Mouse (Mus musculus) heart, postnatal 25 days (tissue): Measurements from ENCODE around the gene Zfp385c. TPM values are rescaled to one million over a fixed set of nuclear protein-coding genes. Genes with fewer than 3 reads are reported as not detected.
"Not testable (repeated sequence)": the region's sequence is repeated elsewhere in the genome, so short reads cannot be mapped to it uniquely, and the experiment has no call there.

ENCODE experiments used
- DNase-seq: peaks from one replicate; pipeline ENCODE4 v3.0.0; 2022; ENCODE audit warnings: low spot score
- intact Hi-C: fragments of 180-260 bp; cut with DNase I; formaldehyde crosslinking; loops from one replicate; pipeline ENCODE4 v1.15.1; 2025
- total RNA-seq, 2 experiments: library from RNA; stranded (reverse); gene quantifications; 2 replicates each; pipeline ENCODE4 v1.2.3; 2021

Gene Zfp385c
- total RNA-seq, 2 experiments from 2014 or later = 0.31 to 0.47 TPM

DNA sequence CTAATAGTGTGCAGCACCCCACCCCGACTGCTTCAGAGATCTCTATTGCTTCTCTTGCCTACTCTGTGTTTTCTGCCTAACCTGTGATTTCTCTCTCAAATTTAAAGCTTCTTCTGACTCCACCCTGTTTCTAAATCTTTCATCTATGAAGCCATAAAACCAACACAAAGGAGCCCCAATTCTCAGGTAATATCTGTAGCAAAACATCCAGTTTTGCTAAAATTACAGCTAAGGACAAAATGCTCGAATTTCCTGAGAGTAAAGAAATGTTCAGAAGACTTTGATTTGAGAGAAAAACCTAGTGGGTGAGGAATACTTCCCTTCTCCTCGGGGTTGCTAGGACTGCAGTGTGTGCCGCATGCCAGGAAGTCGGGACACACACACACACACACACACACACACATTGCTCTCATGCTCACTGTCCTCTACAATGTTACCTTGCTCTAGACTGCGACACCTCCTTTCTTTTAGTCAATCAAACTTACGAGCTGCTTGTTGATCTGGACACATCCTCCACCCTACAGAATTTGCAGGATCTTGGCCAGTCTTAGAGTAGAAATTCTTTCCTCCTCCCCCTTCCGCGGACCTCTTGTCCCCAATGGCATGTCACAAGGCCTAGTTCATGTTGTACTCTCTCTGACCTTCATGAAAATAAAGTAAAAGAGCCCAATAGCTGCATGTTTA is 82.1 kb downstream of the Zfp385c start:
- DNase-seq = no peak
- intact Hi-C loops = no loop called here

GRCm38 (mm10) chr11:100609355-100609996 is 82.8 kb downstream of the Zfp385c start:
- no peak for DNase-seq
- intact Hi-C loops = no loop called here

- intact Hi-C loops = no loop called here
- no peak for DNase-seq
Observed at GRCm38 (mm10) chr11:100608796-100609195, 83.5 kb downstream of the Zfp385c start.

DNA sequence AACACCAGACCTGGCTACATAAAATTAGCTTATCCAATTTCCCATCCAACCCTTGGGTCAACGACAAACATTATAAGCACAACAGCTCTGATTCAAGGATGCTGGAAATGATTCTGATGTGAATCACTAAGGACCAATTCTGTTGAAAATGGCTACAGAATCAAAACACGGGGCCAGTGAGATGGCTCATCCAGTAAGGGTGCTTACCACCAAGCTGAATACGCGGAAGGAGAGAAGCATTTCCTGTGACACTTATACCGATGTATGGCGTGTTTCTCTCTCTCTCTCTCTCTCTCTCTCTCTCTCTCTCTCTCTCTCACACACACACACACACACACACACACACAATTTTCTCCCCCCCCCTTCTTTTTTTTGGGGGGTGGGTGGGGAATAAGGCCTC is 85.1 kb downstream of the Zfp385c start:
- intact Hi-C loops = no loop called here
- DNase-seq = no peak

DNA sequence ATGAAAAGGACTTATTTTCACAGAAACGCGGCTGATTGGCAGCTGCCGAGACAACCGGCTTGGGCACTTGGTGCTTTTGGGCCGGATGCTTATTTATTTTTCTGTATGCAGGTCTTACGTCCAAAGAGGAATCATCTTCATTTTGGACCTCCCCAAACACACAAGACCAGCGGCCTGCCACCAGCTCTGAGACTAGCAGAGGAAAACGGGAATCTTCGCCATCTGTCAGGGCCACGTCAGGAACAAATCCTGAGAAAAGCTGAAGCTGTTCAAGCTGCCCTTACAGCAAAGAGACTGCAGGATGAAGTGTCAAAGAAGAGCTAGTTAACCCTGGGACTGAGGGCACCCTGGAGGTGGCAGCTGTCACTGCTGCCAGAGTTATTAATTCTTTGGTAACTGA is 86.8 kb downstream of the Zfp385c start:
- DNase-seq = no peak
- intact Hi-C loops = no loop called here

DNA sequence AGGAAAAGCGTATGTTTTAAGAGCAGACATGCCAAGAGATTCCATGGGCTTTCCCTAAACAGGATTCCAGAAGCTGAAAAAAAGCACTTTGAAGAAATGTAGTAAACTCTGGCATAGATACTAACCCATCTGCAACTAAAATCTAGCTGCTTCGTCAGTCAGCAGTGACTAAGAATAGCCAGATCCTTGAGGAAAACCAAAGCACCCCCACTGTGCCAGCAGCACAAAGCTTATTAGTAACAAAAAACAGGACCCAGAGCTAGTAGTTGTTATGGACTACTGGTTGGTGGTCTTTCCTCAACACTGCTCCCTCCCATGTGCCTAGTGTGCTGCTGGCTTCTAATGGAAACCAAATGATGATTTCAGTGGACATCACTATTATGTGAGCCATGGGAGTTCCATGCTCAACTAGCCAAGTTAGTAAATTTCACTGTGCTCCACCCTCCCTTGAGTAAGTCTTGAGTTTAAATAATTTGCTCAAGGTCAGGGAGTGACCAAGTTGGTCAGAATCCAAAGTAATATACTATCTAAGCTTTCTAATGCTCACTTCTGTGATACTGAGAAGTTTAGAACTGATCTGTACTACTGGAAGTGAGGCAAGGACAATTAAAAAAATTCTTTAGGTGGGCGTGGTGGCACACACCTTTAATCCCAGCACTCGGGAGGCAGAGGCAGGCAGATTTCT is 87.8 kb downstream of the Zfp385c start:
- DNase-seq = no peak
- intact Hi-C loops = no loop called here

GRCm38 (mm10) chr11:100603813-100604212 is 88.4 kb downstream of the Zfp385c start:
- DNase-seq = no peak
- intact Hi-C loops = no loop called here

DNA sequence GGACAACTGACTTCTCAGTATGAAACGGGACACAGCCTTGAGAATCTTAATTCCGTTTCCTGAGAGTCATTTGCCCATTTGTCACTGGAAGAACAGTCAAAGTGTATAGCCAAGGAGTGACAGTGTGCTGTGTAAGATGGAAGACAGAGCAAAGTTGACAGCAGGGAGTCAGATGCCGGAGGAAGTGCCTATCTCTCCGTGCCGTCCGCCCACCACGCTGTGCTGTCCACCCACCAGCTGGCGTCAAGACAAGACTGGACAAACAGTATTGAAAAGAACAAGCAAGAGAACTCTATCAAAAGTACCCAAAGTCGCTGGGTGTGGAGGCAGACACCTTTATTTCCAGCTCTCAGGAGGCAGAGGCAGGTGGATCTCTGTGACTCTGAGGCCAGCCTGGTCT is 89.1 kb downstream of the Zfp385c start:
- intact Hi-C loops = no loop called here
- DNase-seq = no peak

DNA sequence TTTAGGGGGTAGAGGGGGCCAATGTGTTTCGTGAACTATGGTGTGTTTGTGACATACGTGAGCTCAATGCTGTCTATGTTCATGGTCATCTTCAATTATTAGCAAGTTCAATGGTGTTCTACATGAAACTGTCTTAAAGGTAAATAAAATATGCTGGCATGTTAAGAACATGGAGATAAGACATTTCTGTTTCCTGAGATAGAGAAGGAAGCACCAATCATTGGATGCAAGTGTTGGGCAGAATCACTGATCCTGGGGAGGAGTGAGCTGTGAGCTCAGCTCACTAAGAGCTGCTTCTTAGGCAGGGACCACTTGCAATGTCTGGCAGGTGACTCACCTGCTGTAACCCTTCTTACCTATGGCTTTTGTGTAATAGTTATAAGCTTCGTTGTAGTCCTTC is 90.9 kb downstream of the Zfp385c start:
- no peak for DNase-seq
- intact Hi-C loops = no loop called here

GRCm38 (mm10) chr11:100598074-100598473 is 94.2 kb downstream of the Zfp385c start:
- intact Hi-C loops = no loop called here
- DNase-seq = no peak

- no peak for DNase-seq
- intact Hi-C loops = no loop called here
Observed at GRCm38 (mm10) chr11:100595533-100595932, 96.7 kb downstream of the Zfp385c start.

DNA sequence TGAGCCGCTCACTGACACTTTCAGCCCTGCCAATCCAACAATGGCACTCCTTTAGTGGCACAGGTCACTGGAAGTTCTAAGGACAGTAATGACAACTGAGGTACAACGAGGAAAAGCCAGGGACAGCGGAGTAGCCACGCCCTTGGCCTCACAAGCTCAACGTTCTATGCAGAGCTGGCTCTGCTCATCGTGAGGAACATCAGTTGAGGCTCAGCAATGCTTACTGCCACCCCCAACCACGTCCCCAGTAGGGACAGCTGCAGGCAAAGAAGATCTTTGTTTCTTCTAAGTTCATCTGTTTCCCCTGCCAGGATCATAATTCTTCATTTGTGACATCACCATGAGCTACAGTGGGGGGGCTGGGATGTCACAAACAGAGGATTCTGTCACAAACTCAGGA is 97.6 kb downstream of the Zfp385c start:
- intact Hi-C loops = no loop called here
- DNase-seq = no peak

GRCm38 (mm10) chr11:100592346-100593046 is 99.8 kb downstream of the Zfp385c start:
- intact Hi-C loops = no loop called here
- no peak for DNase-seq

- intact Hi-C loops = no loop called here
- no peak for DNase-seq
Observed at GRCm38 (mm10) chr11:100588462-100588861, 103.8 kb downstream of the Zfp385c start.

- no peak for DNase-seq
- intact Hi-C loops = no loop called here
Observed at GRCm38 (mm10) chr11:100585148-100585547, 107.1 kb downstream of the Zfp385c start.

GRCm38 (mm10) chr11:100584561-100584961 is 107.7 kb downstream of the Zfp385c start:
- intact Hi-C loops = no loop called here
- DNase-seq = no peak

DNA sequence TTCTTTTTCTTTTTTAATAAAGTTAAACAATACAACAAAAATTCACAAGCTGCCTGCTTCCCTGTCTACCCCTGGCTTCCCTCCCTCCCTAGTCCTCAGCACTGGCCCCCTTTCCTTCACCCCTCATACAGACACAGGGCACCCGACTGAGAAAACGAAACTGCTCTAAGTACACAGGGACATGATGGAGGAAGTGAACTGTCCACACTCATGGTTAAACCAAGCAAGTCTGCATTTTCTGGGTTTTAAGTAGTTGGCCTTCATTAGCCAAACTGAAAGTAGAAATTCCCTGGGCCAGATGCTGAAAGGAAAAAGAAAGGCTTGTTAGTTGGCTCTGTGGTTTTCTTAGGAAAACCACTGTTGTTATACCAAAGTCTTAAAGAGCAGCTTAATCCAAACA is 109.4 kb downstream of the Zfp385c start:
- intact Hi-C loops = no loop called here
- DNase-seq = no peak

DNA sequence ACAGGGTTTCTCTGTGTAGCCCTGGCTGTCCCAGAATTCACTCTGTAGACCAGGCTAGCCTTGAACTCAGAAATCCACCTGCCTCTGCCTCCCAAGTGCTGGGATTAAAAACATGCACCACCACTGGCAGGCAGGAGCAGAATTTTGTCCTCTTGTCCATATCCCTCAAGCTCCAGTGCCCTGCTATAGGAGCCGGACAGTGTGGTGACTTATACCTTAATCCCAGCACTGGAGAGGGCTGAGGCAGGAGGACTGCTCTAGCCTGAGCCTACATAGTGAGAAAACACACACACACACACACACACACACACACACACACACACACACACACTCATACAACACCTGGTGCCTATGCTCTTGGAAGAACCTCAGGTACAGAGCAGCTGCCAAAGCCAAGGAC is 109.8 kb downstream of the Zfp385c start:
- DNase-seq, intact Hi-C loops: not testable (repeated sequence)

- intact Hi-C loops = no loop called here
- no peak for DNase-seq
Observed at GRCm38 (mm10) chr11:100581756-100582155, 110.5 kb downstream of the Zfp385c start.

DNA sequence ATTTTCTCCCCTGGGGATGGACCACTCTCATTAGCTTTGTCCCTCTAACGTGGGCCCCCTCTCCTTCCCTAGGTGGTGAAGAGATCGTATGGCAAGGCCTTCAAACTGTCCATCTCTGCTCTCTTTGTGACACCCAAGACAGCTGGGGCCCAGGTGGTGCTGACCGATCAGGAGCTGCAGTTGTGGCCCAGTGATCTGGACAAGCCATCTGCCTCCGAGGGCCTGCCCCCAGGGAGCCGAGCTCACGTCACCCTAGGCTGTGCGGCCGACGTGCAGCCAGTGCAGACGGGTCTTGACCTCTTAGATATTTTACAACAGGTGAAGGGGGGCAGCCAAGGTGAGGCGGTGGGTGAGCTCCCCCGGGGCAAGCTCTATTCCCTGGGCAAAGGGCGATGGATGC is 112.0 kb downstream of the Zfp385c start:
- intact Hi-C loops = no loop called here
- no peak for DNase-seq
